Mouse (Mus musculus) lung, adult 2 months (tissue): ENCODE results near the gene Ptpn14.

Experiments
- CTCF ChIP-seq: fragments of 200-500 bp; IDR thresholded peaks from 2 replicates; pipeline ENCODE4 v1.5.1; 2011; ENCODE audit warnings: mild to moderate bottlenecking, low read length, control low read depth; ENCODE audit not compliant: insufficient read depth
- POLR2A ChIP-seq: fragments of 200-500 bp; IDR thresholded peaks from 2 replicates; pipeline ENCODE4 v1.6.1; 2011; ENCODE audit warnings: low read depth, mild to moderate bottlenecking, control low read depth, low read length, borderline replicate concordance; ENCODE audit errors: extremely low read depth

DNA sequence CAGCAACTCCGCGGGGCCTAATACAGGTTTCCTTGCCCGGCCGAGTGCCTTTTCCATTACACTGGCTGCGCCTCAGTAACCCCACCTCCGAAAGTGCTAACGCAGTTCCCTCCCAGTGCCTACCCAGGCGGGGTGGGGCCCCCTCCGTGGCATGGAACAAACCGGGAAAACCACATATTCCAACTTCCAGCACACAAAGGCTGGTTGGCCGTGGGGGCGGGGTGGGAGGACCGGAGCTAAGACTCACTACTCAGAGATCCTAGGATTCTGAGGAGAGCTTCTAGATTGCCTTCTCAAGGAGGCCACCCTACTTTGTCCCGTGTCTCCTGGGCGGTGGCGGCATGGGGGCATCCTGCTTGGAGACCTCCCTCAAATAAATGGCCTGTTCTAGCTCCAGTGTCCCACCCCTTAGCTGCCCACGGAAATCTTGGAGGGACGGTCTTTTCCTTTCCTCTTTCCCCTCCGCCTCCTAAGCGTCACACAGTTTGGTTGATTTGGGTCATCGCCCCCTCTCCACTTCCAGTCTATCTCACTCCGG is 653 bp upstream of the Ptpn14 start:
- TF ChIP-seq CTCF = no peak
- TF ChIP-seq POLR2A = peak; percentile 37; the same call in 1 of the 2 replicates
